Mouse (Mus musculus) induced T-regulatory cell, adult 2 months (primary cell): ENCODE measurements around the gene Fbxl8.
"Not testable (repeated sequence)": the region's sequence is repeated elsewhere in the genome, so short reads cannot be mapped to it uniquely, and the experiment has no call there.

Experiments used
- DNase-seq: peaks from one replicate; pipeline ENCODE4 v3.0.0-alpha.2; 2012; ENCODE audit warnings: low read depth

Fbxl8 gene

GRCm38 (mm10) chr8:105282239-105282638, 17.8 kb downstream of the Fbxl8 start:
- DNase-seq, result no peak

GRCm38 (mm10) chr8:105283074-105283473, 18.6 kb downstream of the Fbxl8 start:
- peak; percentile 70 for DNase-seq

- no peak for DNase-seq
Observed at GRCm38 (mm10) chr8:105285514-105285913, 21.1 kb downstream of the Fbxl8 start.

GRCm38 (mm10) chr8:105286907-105287306, 22.5 kb downstream of the Fbxl8 start:
- DNase-seq, result peak; percentile 29

GRCm38 (mm10) chr8:105288231-105288630, 23.8 kb downstream of the Fbxl8 start:
- no peak for DNase-seq

GRCm38 (mm10) chr8:105288958-105289732, 24.7 kb downstream of the Fbxl8 start:
- peak; percentile 98 for DNase-seq

- peak; percentile 72 for DNase-seq
Observed at GRCm38 (mm10) chr8:105289805-105290460, 25.5 kb downstream of the Fbxl8 start, which contains the start of gene 4931428F04Rik. 4931428F04Rik (minus strand) TSS chr8:105289864.

GRCm38 (mm10) chr8:105290554-105291314, 26.3 kb downstream of the Fbxl8 start:
- DNase-seq, result peak; percentile 96

GRCm38 (mm10) chr8:105291364-105291763, 26.9 kb downstream of the Fbxl8 start:
- DNase-seq, result not testable (repeated sequence)

- peak; percentile 29 for DNase-seq
Observed at GRCm38 (mm10) chr8:105291802-105292201, 27.4 kb downstream of the Fbxl8 start.

GRCm38 (mm10) chr8:105292471-105292870, 28.0 kb downstream of the Fbxl8 start:
- no peak for DNase-seq

- no peak for DNase-seq
Observed at GRCm38 (mm10) chr8:105293405-105293804, 29.0 kb downstream of the Fbxl8 start.

GRCm38 (mm10) chr8:105294776-105295175, 30.3 kb downstream of the Fbxl8 start:
- no peak for DNase-seq

GRCm38 (mm10) chr8:105295256-105295655, 30.8 kb downstream of the Fbxl8 start:
- no peak for DNase-seq

- DNase-seq, result peak; percentile 23
Observed at GRCm38 (mm10) chr8:105295895-105296573, 31.6 kb downstream of the Fbxl8 start, which contains the start of gene Exoc3l. Exoc3l (minus strand) TSS chr8:105296101.

GRCm38 (mm10) chr8:105297511-105298192, 33.2 kb downstream of the Fbxl8 start, which contains the start of gene E2f4:
E2f4 (plus strand) TSS chr8:105297663.
- peak; percentile 94 for DNase-seq

GRCm38 (mm10) chr8:105298351-105299252, 34.2 kb downstream of the Fbxl8 start:
- DNase-seq, result peak; percentile 25

GRCm38 (mm10) chr8:105299962-105300361, 35.5 kb downstream of the Fbxl8 start:
- no peak for DNase-seq

- DNase-seq, result peak; percentile 30
Observed at GRCm38 (mm10) chr8:105303396-105303795, 38.9 kb downstream of the Fbxl8 start.

GRCm38 (mm10) chr8:105303874-105304273, 39.4 kb downstream of the Fbxl8 start:
- no peak for DNase-seq
